Mouse (Mus musculus): ENCODE data around the gene Phf21a.

GRCm38 (mm10) chr2:92182146-92182756 lies 89.3 kb downstream of the Phf21a start:
- TF ChIP-seq CTCF (IDR thresholded peaks at IDR 0.05; ENCODE audit: low read depth, low read length) (no peak), POLR2A (IDR thresholded peaks at IDR 0.05; ENCODE audit: insufficient read depth, low read length) (no peak)
